Mouse (Mus musculus): Measurements from ENCODE around the gene Tedc1. TPM values are rescaled to one million over a fixed set of nuclear protein-coding genes. Genes with fewer than 3 reads are reported as not detected.

Gene Tedc1
- polyA plus RNA-seq, 1 experiment from 2014 or later, result 31.4 TPM

GRCm38 (mm10) chr12:113144001-113144756, 12.0 kb upstream of the Tedc1 start:
- ATAC-seq (ENCODE audit: low read depth), result no peak
- H3K36me3 ChIP-seq (ENCODE audit: control insufficient read depth, insufficient read depth, low read length), result peaks cover 19% of the 10 kb centered on the region
- no peaks in the 10 kb centered on the region for H3K27me3 ChIP-seq (ENCODE audit: control insufficient read depth, insufficient read depth, low read depth, low read length)
- no peak overlapping the region for H3K4me2 ChIP-seq (ENCODE audit: low read depth, low read length)
- H3K9ac ChIP-seq (ENCODE audit: low read length), result no peak overlapping the region
- H3K27ac ChIP-seq (ENCODE audit: low read length), result no peak overlapping the region
- no peak overlapping the region for H3K4me3 ChIP-seq (ENCODE audit: low read length)
- H3K4me1 ChIP-seq (replicated peaks; ENCODE audit: control insufficient read depth, insufficient read depth, low read length), result peaks cover 60% of the 10 kb centered on the region
- no peaks in the 10 kb centered on the region for H3K9me3 ChIP-seq (ENCODE audit: control insufficient read depth, low read length)
- WGBS, result 75% methylated on average over 20 of the region's 20 CpGs

GRCm38 (mm10) chr12:113144886-113145285, 11.3 kb upstream of the Tedc1 start:
- peaks cover 19% of the 10 kb centered on the region for H3K36me3 ChIP-seq (ENCODE audit: control insufficient read depth, insufficient read depth, low read length)
- no peak overlapping the region for H3K4me3 ChIP-seq (ENCODE audit: low read length)
- no peak for ATAC-seq (ENCODE audit: low read depth)
- no peaks in the 10 kb centered on the region for H3K9me3 ChIP-seq (ENCODE audit: control insufficient read depth, low read length)
- H3K9ac ChIP-seq (ENCODE audit: low read length), result no peak overlapping the region
- peaks cover 56% of the 10 kb centered on the region for H3K4me1 ChIP-seq (replicated peaks; ENCODE audit: control insufficient read depth, insufficient read depth, low read length)
- no peaks in the 10 kb centered on the region for H3K27me3 ChIP-seq (ENCODE audit: control insufficient read depth, insufficient read depth, low read depth, low read length)
- 88% methylated on average over 16 of the region's 16 CpGs for WGBS
- no peak overlapping the region for H3K4me2 ChIP-seq (ENCODE audit: low read depth, low read length)
- H3K27ac ChIP-seq (ENCODE audit: low read length), result no peak overlapping the region

GRCm38 (mm10) chr12:113145591-113145990, 10.6 kb upstream of the Tedc1 start:
- Histone ChIP-seq H3K27ac (ENCODE audit: low read length) (no peak overlapping the region), H3K27me3 (ENCODE audit: control insufficient read depth, insufficient read depth, low read depth, low read length) (no peaks in the 10 kb centered on the region), H3K4me1 (replicated peaks; ENCODE audit: control insufficient read depth, insufficient read depth, low read length) (peaks cover 53% of the 10 kb centered on the region), H3K4me2 (ENCODE audit: low read depth, low read length) (no peak overlapping the region), H3K9ac (ENCODE audit: low read length) (no peak overlapping the region), H3K4me3 (ENCODE audit: low read length) (no peak overlapping the region), H3K36me3 (ENCODE audit: control insufficient read depth, insufficient read depth, low read length) (peaks cover 19% of the 10 kb centered on the region), H3K9me3 (ENCODE audit: control insufficient read depth, low read length) (no peaks in the 10 kb centered on the region)
- ATAC-seq (ENCODE audit: low read depth), result no peak
- 89% methylated on average over 5 of the region's 5 CpGs for WGBS

- Histone ChIP-seq H3K9ac (ENCODE audit: low read length) (peak within 1 kb of the TSS; percentile 45), H3K4me1 (replicated peaks; ENCODE audit: control insufficient read depth, insufficient read depth, low read length) (peaks cover 51% of the 10 kb centered on the region), H3K4me3 (ENCODE audit: low read length) (peak within 1 kb of the TSS; percentile 22), H3K27me3 (ENCODE audit: control insufficient read depth, insufficient read depth, low read depth, low read length) (no peaks in the 10 kb centered on the region), H3K27ac (ENCODE audit: low read length) (peak within 1 kb of the TSS; percentile 14), H3K36me3 (ENCODE audit: control insufficient read depth, insufficient read depth, low read length) (peaks cover 19% of the 10 kb centered on the region), H3K9me3 (ENCODE audit: control insufficient read depth, low read length) (no peaks in the 10 kb centered on the region), H3K4me2 (ENCODE audit: low read depth, low read length) (peak within 1 kb of the TSS; percentile 51)
- ATAC-seq (ENCODE audit: low read depth), result no peak
- WGBS, result 12% methylated on average over 45 of the region's 45 CpGs
These were observed 9.8 kb upstream of the Tedc1 start, which contains the start of gene Crip1 for GRCm38 (mm10) chr12:113146112-113147057. Crip1 (plus strand) TSS chr12:113146316.

GRCm38 (mm10) chr12:113147481-113147880, 8.7 kb upstream of the Tedc1 start:
- Histone ChIP-seq H3K4me2 (ENCODE audit: low read depth, low read length) (no peak overlapping the region), H3K9ac (ENCODE audit: low read length) (no peak overlapping the region), H3K4me3 (ENCODE audit: low read length) (no peak overlapping the region), H3K27ac (ENCODE audit: low read length) (peak overlapping the region; percentile 24; the same call in 1 of the 2 replicates), H3K4me1 (replicated peaks; ENCODE audit: control insufficient read depth, insufficient read depth, low read length) (peaks cover 42% of the 10 kb centered on the region), H3K36me3 (ENCODE audit: control insufficient read depth, insufficient read depth, low read length) (peaks cover 19% of the 10 kb centered on the region), H3K27me3 (ENCODE audit: control insufficient read depth, insufficient read depth, low read depth, low read length) (no peaks in the 10 kb centered on the region), H3K9me3 (ENCODE audit: control insufficient read depth, low read length) (no peaks in the 10 kb centered on the region)
- 85% methylated on average over 8 of the region's 8 CpGs for WGBS
- ATAC-seq (ENCODE audit: low read depth), result no peak

- 36% methylated on average over 16 of the region's 16 CpGs for WGBS
- H3K4me2 ChIP-seq (ENCODE audit: low read depth, low read length), result no peak overlapping the region
- peaks cover 18% of the 10 kb centered on the region for H3K36me3 ChIP-seq (ENCODE audit: control insufficient read depth, insufficient read depth, low read length)
- no peaks in the 10 kb centered on the region for H3K9me3 ChIP-seq (ENCODE audit: control insufficient read depth, low read length)
- peaks cover 32% of the 10 kb centered on the region for H3K4me1 ChIP-seq (replicated peaks; ENCODE audit: control insufficient read depth, insufficient read depth, low read length)
- no peaks in the 10 kb centered on the region for H3K27me3 ChIP-seq (ENCODE audit: control insufficient read depth, insufficient read depth, low read depth, low read length)
- H3K9ac ChIP-seq (ENCODE audit: low read length), result no peak overlapping the region
- H3K27ac ChIP-seq (ENCODE audit: low read length), result no peak overlapping the region
- H3K4me3 ChIP-seq (ENCODE audit: low read length), result no peak overlapping the region
- no peak for ATAC-seq (ENCODE audit: low read depth)
These were observed 7.7 kb upstream of the Tedc1 start for GRCm38 (mm10) chr12:113148381-113149035.

- H3K9me3 ChIP-seq (ENCODE audit: control insufficient read depth, low read length), result no peaks in the 10 kb centered on the region
- ATAC-seq (ENCODE audit: low read depth), result no peak
- 54% methylated on average over 4 of the region's 4 CpGs for WGBS
- H3K4me3 ChIP-seq (ENCODE audit: low read length), result no peak overlapping the region
- H3K27me3 ChIP-seq (ENCODE audit: control insufficient read depth, insufficient read depth, low read depth, low read length), result no peaks in the 10 kb centered on the region
- H3K4me1 ChIP-seq (replicated peaks; ENCODE audit: control insufficient read depth, insufficient read depth, low read length), result peaks cover 25% of the 10 kb centered on the region
- H3K27ac ChIP-seq (ENCODE audit: low read length), result no peak overlapping the region
- H3K4me2 ChIP-seq (ENCODE audit: low read depth, low read length), result no peak overlapping the region
- no peak overlapping the region for H3K9ac ChIP-seq (ENCODE audit: low read length)
- H3K36me3 ChIP-seq (ENCODE audit: control insufficient read depth, insufficient read depth, low read length), result peaks cover 13% of the 10 kb centered on the region
These were observed 6.9 kb upstream of the Tedc1 start for GRCm38 (mm10) chr12:113149341-113149740.

- H3K4me1 ChIP-seq (replicated peaks; ENCODE audit: control insufficient read depth, insufficient read depth, low read length), result peaks cover 28% of the 10 kb centered on the region
- H3K27me3 ChIP-seq (ENCODE audit: control insufficient read depth, insufficient read depth, low read depth, low read length), result no peaks in the 10 kb centered on the region
- H3K4me3 ChIP-seq (ENCODE audit: low read length), result no peak overlapping the region
- H3K27ac ChIP-seq (ENCODE audit: low read length), result no peak overlapping the region
- WGBS, result 78% methylated on average over 3 of the region's 3 CpGs
- H3K9me3 ChIP-seq (ENCODE audit: control insufficient read depth, low read length), result no peaks in the 10 kb centered on the region
- no peak overlapping the region for H3K4me2 ChIP-seq (ENCODE audit: low read depth, low read length)
- no peak for ATAC-seq (ENCODE audit: low read depth)
- peaks cover 8% of the 10 kb centered on the region for H3K36me3 ChIP-seq (ENCODE audit: control insufficient read depth, insufficient read depth, low read length)
- H3K9ac ChIP-seq (ENCODE audit: low read length), result no peak overlapping the region
These were observed 6.3 kb upstream of the Tedc1 start for GRCm38 (mm10) chr12:113149896-113150295.

DNA sequence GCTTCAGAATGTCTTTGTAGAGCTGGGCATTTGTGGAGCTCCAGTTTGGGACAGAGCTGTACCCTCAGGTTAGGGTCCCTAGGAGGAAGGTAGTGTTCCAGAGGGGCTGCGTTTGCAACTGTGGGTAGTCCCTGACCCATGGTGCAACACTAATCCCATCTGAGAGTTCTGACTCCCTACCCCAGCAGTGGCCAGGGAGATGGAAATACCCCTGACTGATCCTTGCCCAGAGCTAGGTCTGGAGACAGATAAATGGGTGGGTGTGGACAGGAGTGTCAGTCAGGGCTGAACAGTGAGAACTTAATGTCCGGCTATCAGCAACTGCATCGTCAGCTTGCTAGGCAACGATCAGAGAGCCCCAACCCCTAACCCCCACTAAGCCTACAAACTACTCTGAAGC, 5.6 kb upstream of the Tedc1 start:
- Histone ChIP-seq H3K4me2 (ENCODE audit: low read depth, low read length) (no peak overlapping the region), H3K9me3 (ENCODE audit: control insufficient read depth, low read length) (no peaks in the 10 kb centered on the region), H3K4me1 (replicated peaks; ENCODE audit: control insufficient read depth, insufficient read depth, low read length) (peaks cover 33% of the 10 kb centered on the region), H3K4me3 (ENCODE audit: low read length) (no peak overlapping the region), H3K36me3 (ENCODE audit: control insufficient read depth, insufficient read depth, low read length) (peaks cover 5% of the 10 kb centered on the region), H3K27ac (ENCODE audit: low read length) (no peak overlapping the region), H3K27me3 (ENCODE audit: control insufficient read depth, insufficient read depth, low read depth, low read length) (no peaks in the 10 kb centered on the region), H3K9ac (ENCODE audit: low read length) (no peak overlapping the region)
- 72% methylated on average over 4 of the region's 4 CpGs for WGBS
- no peak for ATAC-seq (ENCODE audit: low read depth)
